ENCODE assay signal across 8 mouse cellular contexts in genomic region chr12:112106541-112106971, GRCm38 (mm10). TPM values are rescaled to one million over a fixed set of nuclear protein-coding genes. Genes with fewer than 3 reads are reported as not detected.
DNase-seq lines count a peak whose midpoint lies in the region; ATAC-seq and TF ChIP-seq lines count a peak whose summit lies in the region.

Aspg (plus strand) TSS chr12:112106679.

- no peak for DNase-seq in Patski (ENCODE audit: low read depth, low spot score)
- peak; percentile 59 for DNase-seq in embryo, embryonic 11 days
- no peak for DNase-seq in hindbrain, embryonic 14.5 days (ENCODE audit: low spot score)
- no peak for DNase-seq in liver, embryonic 11.5 days (ENCODE audit: low spot score)
- no peak for DNase-seq in layer of hippocampus, postnatal 25 days (ENCODE audit: extremely low spot score in 1 of 2, low spot score in 1 of 2)
- no peak for DNase-seq in cerebellum, postnatal 14 days

- ATAC-seq in Patski = no peak
- no peak for ATAC-seq in hindbrain, embryonic 14.5 days (ENCODE audit: low FRiP score)
- ATAC-seq in liver, embryonic 11.5 days (replicated peaks; ENCODE audit: low FRiP score) = no peak; the same call in 1 of the 2 replicates
- no peak for ATAC-seq in monocyte, adult 5-6 weeks (replicated peaks; ENCODE audit: insufficient number of reproducible peaks, low FRiP score, low TSS enrichment, poor library complexity, severe bottlenecking)
- no peak for ATAC-seq in megakaryocyte-erythroid progenitor cell, adult 5-6 weeks (replicated peaks; ENCODE audit: low FRiP score, low TSS enrichment, poor library complexity, severe bottlenecking)

- no peaks in the 10 kb centered on the region for H3K36me3 ChIP-seq in hindbrain, embryonic 14.5 days (replicated peaks; ENCODE audit: control insufficient read depth, insufficient read depth)
- H3K36me3 ChIP-seq in liver, embryonic 11.5 days (ENCODE audit: control insufficient read depth, insufficient read depth, low read length) = no peaks in the 10 kb centered on the region

- POLR2A ChIA-PET in Patski (lab: Charles Lee) = interaction anchor here (0.9 kb wide), 1 partner anchor 30 kb away, joined by 3 read pairs; no protein-coding TSS in a partner anchor

- TF ChIP-seq CTCF in Patski (IDR thresholded peaks at IDR 0.05) = no peak

- H3K27me3 ChIP-seq in Patski = peaks cover 12% of the 10 kb centered on the region
- 0 out of 2 replicates have a peak, but pooled peaks cover 9% of the 10 kb centered on the region for H3K27me3 ChIP-seq in hindbrain, embryonic 14.5 days (ENCODE audit: control insufficient read depth, insufficient read depth, low read length)
- peaks cover 15% of the 10 kb centered on the region; the same call in 1 of the 2 replicates for H3K27me3 ChIP-seq in liver, embryonic 11.5 days (replicated peaks; ENCODE audit: control insufficient read depth, insufficient read depth, low read length)

- no peaks in the 10 kb centered on the region for H3K4me1 ChIP-seq in hindbrain, embryonic 14.5 days (replicated peaks; ENCODE audit: control insufficient read depth, insufficient read depth, low read length)
- no peaks in the 10 kb centered on the region for H3K4me1 ChIP-seq in liver, embryonic 11.5 days (replicated peaks; ENCODE audit: control insufficient read depth, insufficient read depth, low read length)

- no peak within 1 kb of the TSS for H3K9ac ChIP-seq in hindbrain, embryonic 14.5 days
- no peak within 1 kb of the TSS for H3K9ac ChIP-seq in liver, embryonic 11.5 days (ENCODE audit: low read depth, low read length)

- in situ Hi-C loops in Patski (cut with MboI; ENCODE audit: low pct_unique_long_range_greater_than_20kb) = no loop called here

- peak within 1 kb of the TSS; percentile 22 for H3K4me2 ChIP-seq in hindbrain, embryonic 14.5 days (replicated peaks)
- peak within 1 kb of the TSS; percentile 32 for H3K4me2 ChIP-seq in liver, embryonic 11.5 days

- H3K4me3 ChIP-seq in hindbrain, embryonic 14.5 days (replicated peaks; ENCODE audit: low read length) = no peak within 1 kb of the TSS
- H3K4me3 ChIP-seq in liver, embryonic 11.5 days (ENCODE audit: low read depth, low read length) = peak within 1 kb of the TSS; percentile 19; the same call in 1 of the 2 replicates

- WGBS in hindbrain, embryonic 14.5 days = 4% methylated on average over 14 of the region's 14 CpGs
- 3% methylated on average over 14 of the region's 14 CpGs for WGBS in liver, embryonic 11.5 days

- no peaks in the 10 kb centered on the region for H3K9me3 ChIP-seq in hindbrain, embryonic 14.5 days (ENCODE audit: control insufficient read depth, low read length)
- H3K9me3 ChIP-seq in liver, embryonic 11.5 days (ENCODE audit: control insufficient read depth, low read length) = no peaks in the 10 kb centered on the region

- CTCF ChIA-PET in Patski (lab: Charles Lee) = no interaction called here

- no peak within 1 kb of the TSS for H3K27ac ChIP-seq in hindbrain, embryonic 14.5 days
- no peak within 1 kb of the TSS for H3K27ac ChIP-seq in liver, embryonic 11.5 days (ENCODE audit: low read depth, low read length)

RNA-seq across cellular contexts. Expression of gene Aspg, which starts in this region (rescaled TPM):
- polyA plus RNA-seq in Patski (2021) = 11.8 TPM
- polyA plus RNA-seq in hindbrain, embryonic 14.5 days (2014; fragmentation: Nextera tagmentation; extraction: Ambion mirVana) = 0.29 and 0.46 TPM in 2 replicates
- 0.38 and 0.73 TPM in 2 replicates for polyA plus RNA-seq in liver, embryonic 11.5 days (2014; fragmentation: Nextera tagmentation; extraction: Ambion mirVana)
- total RNA-seq in monocyte, adult 5-6 weeks (2017) = not detected in 3 replicates
- not detected in 2 replicates for total RNA-seq in megakaryocyte-erythroid progenitor cell, adult 5-6 weeks (2014; fragmentation: Nextera tagmentation)
- not detected in 2 replicates for total RNA-seq in megakaryocyte-erythroid progenitor cell, adult 5-6 weeks (2017)
- total RNA-seq in layer of hippocampus, postnatal 25 days (2021) = 1 to 10 TPM; 1.4 to 3.5 TPM
